Mouse (Mus musculus): ENCODE results near the gene Plrg1.

Plrg1 gene

GRCm38 (mm10) chr3:83052102-83052501 is 3.2 kb upstream of the Plrg1 start:
- no peak for DNase-seq (ENCODE audit: low read depth, low spot score)

GRCm38 (mm10) chr3:83053126-83053525 is 2.2 kb upstream of the Plrg1 start:
- DNase-seq (ENCODE audit: low read depth, low spot score), result no peak

- no peak for DNase-seq (ENCODE audit: low read depth, low spot score)
Observed at GRCm38 (mm10) chr3:83053758-83054157, 1.6 kb upstream of the Plrg1 start.

GRCm38 (mm10) chr3:83054759-83055158 is 563 bp upstream of the Plrg1 start:
- no peak for DNase-seq (ENCODE audit: low read depth, low spot score)

- DNase-seq (ENCODE audit: low read depth, low spot score), result no peak
Observed at GRCm38 (mm10) chr3:83057046-83057445, 1.7 kb downstream of the Plrg1 start.

GRCm38 (mm10) chr3:83067920-83068319 is 12.6 kb downstream of the Plrg1 start:
- DNase-seq (ENCODE audit: low read depth, low spot score), result no peak

- DNase-seq (ENCODE audit: low read depth, low spot score), result no peak
Observed at GRCm38 (mm10) chr3:83068869-83069268, 13.5 kb downstream of the Plrg1 start.

GRCm38 (mm10) chr3:83070231-83070630 is 14.9 kb downstream of the Plrg1 start:
- no peak for DNase-seq (ENCODE audit: low read depth, low spot score)

GRCm38 (mm10) chr3:83076563-83076962 is 21.2 kb downstream of the Plrg1 start:
- DNase-seq (ENCODE audit: low read depth, low spot score), result no peak

- DNase-seq (ENCODE audit: low read depth, low spot score), result peak; percentile 51
Observed at GRCm38 (mm10) chr3:83080567-83081055, 25.3 kb downstream of the Plrg1 start.

- DNase-seq (ENCODE audit: low read depth, low spot score), result no peak
Observed at GRCm38 (mm10) chr3:83097586-83097985, 42.3 kb downstream of the Plrg1 start.

- no peak for DNase-seq (ENCODE audit: low read depth, low spot score)
Observed at GRCm38 (mm10) chr3:83098546-83099034, 43.3 kb downstream of the Plrg1 start.

GRCm38 (mm10) chr3:83099139-83099538 is 43.8 kb downstream of the Plrg1 start:
- DNase-seq (ENCODE audit: low read depth, low spot score), result no peak

GRCm38 (mm10) chr3:83099651-83100050 is 44.3 kb downstream of the Plrg1 start:
- no peak for DNase-seq (ENCODE audit: low read depth, low spot score)

GRCm38 (mm10) chr3:83102286-83102685 is 47.0 kb downstream of the Plrg1 start:
- DNase-seq (ENCODE audit: low read depth, low spot score), result no peak

GRCm38 (mm10) chr3:83110163-83110562 is 54.8 kb downstream of the Plrg1 start:
- DNase-seq (ENCODE audit: low read depth, low spot score), result no peak

- DNase-seq (ENCODE audit: low read depth, low spot score), result no peak
Observed at GRCm38 (mm10) chr3:83111485-83112261, 56.4 kb downstream of the Plrg1 start.

GRCm38 (mm10) chr3:83112869-83113268 is 57.5 kb downstream of the Plrg1 start:
- DNase-seq (ENCODE audit: low read depth, low spot score), result no peak

- DNase-seq (ENCODE audit: low read depth, low spot score), result no peak
Observed at GRCm38 (mm10) chr3:83114946-83115345, 59.6 kb downstream of the Plrg1 start.

- no peak for DNase-seq (ENCODE audit: low read depth, low spot score)
Observed at GRCm38 (mm10) chr3:83117592-83117991, 62.3 kb downstream of the Plrg1 start.

Data from skeletal muscle tissue, adult 2 months (tissue).